Comparison of ENCODE assay signal across 8 mouse cellular contexts in genomic region chr17:24706982-24707800, GRCm38 (mm10). TPM values are rescaled to one million over a fixed set of nuclear protein-coding genes. Genes with fewer than 3 reads are reported as not detected.
A peak's percentile ranks its signal among the peaks of the same experiment; 100 is the strongest.
DNase-seq lines count a peak whose midpoint lies in the region; ATAC-seq and TF ChIP-seq lines count a peak whose summit lies in the region.

TSS of gene Tbl3 (minus strand) at chr17:24707660.

- peak; percentile 97 for ATAC-seq in forebrain, postnatal 0 days
- ATAC-seq in lung, embryonic 15.5 days (ENCODE audit: borderline replicate concordance, extremely low read depth, low FRiP score, low TSS enrichment): peak; percentile 81

- peaks cover 27% of the 10 kb centered on the region for H3K36me3 ChIP-seq in ES-E14 (ENCODE audit: control insufficient read depth, insufficient read depth, low read length, poor library complexity, severe bottlenecking)
- H3K36me3 ChIP-seq in forebrain, postnatal 0 days (ENCODE audit: insufficient read depth): peaks cover 27% of the 10 kb centered on the region
- H3K36me3 ChIP-seq in lung, embryonic 15.5 days: peaks cover 26% of the 10 kb centered on the region

- H3K9ac ChIP-seq in ES-E14 (ENCODE audit: insufficient read depth, low read depth, low read length, poor library complexity, severe bottlenecking): peak within 1 kb of the TSS; percentile 96
- peak within 1 kb of the TSS; percentile 62 for H3K9ac ChIP-seq in forebrain, postnatal 0 days
- peak within 1 kb of the TSS; percentile 80 for H3K9ac ChIP-seq in lung, embryonic 15.5 days

- H3K27ac ChIP-seq in ES-E14 (ENCODE audit: insufficient read depth, low read depth, low read length, poor library complexity, severe bottlenecking): peak within 1 kb of the TSS; percentile 60
- peak within 1 kb of the TSS; percentile 67 for H3K27ac ChIP-seq in forebrain, postnatal 0 days (ENCODE audit: low read depth, low read length)
- H3K27ac ChIP-seq in lung, embryonic 15.5 days: peak within 1 kb of the TSS; percentile 81

- 4% methylated on average over 32 of the region's 32 CpGs for WGBS in forebrain, postnatal 0 days
- WGBS in lung, embryonic 15.5 days: 3% methylated on average over 32 of the region's 32 CpGs

- H3K9me3 ChIP-seq in ES-E14 (ENCODE audit: control insufficient read depth, insufficient read depth, low read depth, low read length): no peaks in the 10 kb centered on the region
- no peaks in the 10 kb centered on the region for H3K9me3 ChIP-seq in forebrain, postnatal 0 days (ENCODE audit: low read length)
- no peaks in the 10 kb centered on the region for H3K9me3 ChIP-seq in lung, embryonic 15.5 days

- H3K4me2 ChIP-seq in forebrain, postnatal 0 days (ENCODE audit: low read depth): peak within 1 kb of the TSS; percentile 62
- H3K4me2 ChIP-seq in lung, embryonic 15.5 days: peak within 1 kb of the TSS; percentile 74

- TF ChIP-seq CTCF in forebrain, postnatal 0 days (IDR thresholded peaks at IDR 0.05; ENCODE audit: low read depth): no peak

- in situ Hi-C loops in ES-E14 (cut with MboI; ENCODE audit: low sequenced_read_pairs in 2 of 2, unreplicated experiment in 2 of 2): no loop called here

- no peaks in the 10 kb centered on the region for H3K27me3 ChIP-seq in forebrain, postnatal 0 days (ENCODE audit: insufficient read depth, low read length)
- H3K27me3 ChIP-seq in lung, embryonic 15.5 days: no peaks in the 10 kb centered on the region

- no peaks in the 10 kb centered on the region; a peak in 1 of 4 replicates for H3K4me1 ChIP-seq in ES-E14 (ENCODE audit: control insufficient read depth in 2 of 2, insufficient read depth in 2 of 2, low read length in 2 of 2, poor library complexity in 1 of 2)
- peaks cover 3% of the 10 kb centered on the region; the same call in 1 of the 2 replicates for H3K4me1 ChIP-seq in forebrain, postnatal 0 days (ENCODE audit: insufficient read depth)
- H3K4me1 ChIP-seq in lung, embryonic 15.5 days: peaks cover 17% of the 10 kb centered on the region

- DNase-seq in ES-E14 (ENCODE audit: low read depth, low spot score): peak; percentile 93
- DNase-seq in cerebellum, adult 18-20 months: peak; percentile 92 to 96
- peak; percentile 98 for DNase-seq in forebrain, postnatal 0 days
- peak; percentile 96 for DNase-seq in heart, postnatal 4 days
- peak; percentile 91 to 95 for DNase-seq in layer of hippocampus, adult 8-10 months (ENCODE audit: low spot score in 2 of 2)
- peak; percentile 82 for DNase-seq in ovary, adult 18-20 months (ENCODE audit: low spot score)
- peak; percentile 95 for DNase-seq in thymus, postnatal 0 days (ENCODE audit: low spot score)

- H3K4me3 ChIP-seq in ES-E14 (ENCODE audit: insufficient read depth in 1 of 2, low read depth in 1 of 2, low read length in 2 of 2, poor library complexity in 1 of 2, severe bottlenecking in 1 of 2): peak within 1 kb of the TSS; percentile 83 to 96
- peak within 1 kb of the TSS; percentile 58 for H3K4me3 ChIP-seq in forebrain, postnatal 0 days (ENCODE audit: low read depth, low read length)
- peak within 1 kb of the TSS; percentile 90 for H3K4me3 ChIP-seq in lung, embryonic 15.5 days

TF ChIP-seq in ES-E14, 5 proteins besides CTCF, POLR2A, EP300 and RAD21:
- no peak for TF ChIP-seq MAFK (IDR thresholded peaks at IDR 0.05; ENCODE audit: insufficient read depth, low read depth, low read length)
- peak; percentile 82 for TF ChIP-seq HCFC1 (IDR thresholded peaks at IDR 0.05; ENCODE audit: borderline replicate concordance, insufficient read depth, low read length)

RNA-seq across cellular contexts. Expression of gene Tbl3, which starts in this region (rescaled TPM):
- total RNA-seq in ES-E14 (2012; rRNA removed): 108 and 119 TPM in 2 replicates
- 39.0 and 59.2 TPM in 2 replicates for total RNA-seq in forebrain, postnatal 0 days (2014; rRNA removed)
- 45.7 and 48.0 TPM in 2 replicates for polyA plus RNA-seq in forebrain, postnatal 0 days (2015; fragmentation: Nextera tagmentation; extraction: Ambion mirVana)
- total RNA-seq in heart, postnatal 4 days (2021): 10 to 100 TPM; 25.2 to 29.2 TPM
- 10 to 100 TPM; 24.2 to 32.3 (median 27.8) TPM for total RNA-seq in layer of hippocampus, adult 8-10 months (2022)
- 81.2 and 85.2 TPM in 2 replicates for polyA plus RNA-seq in lung, embryonic 15.5 days (2015; fragmentation: Nextera tagmentation; extraction: Ambion mirVana)
- 65.9 TPM in 2 replicates for polyA plus RNA-seq in thymus, postnatal 0 days (2015; fragmentation: Nextera tagmentation; extraction: Ambion mirVana)

Comparison
In these comparisons a context has a peak if more than half of its experiments do, and no peak if none do; other contexts are left out.
1. Peak in every context shown above with its lines: DNase-seq, ATAC-seq, H3K4me3 ChIP-seq and H3K27ac ChIP-seq.